Mouse (Mus musculus) myocyte (in vitro differentiated cells): ENCODE measurements around the gene Arl4a.

Experiments used
- CEBPB ChIP-seq: IDR thresholded peaks from 2 replicates; pipeline ENCODE4 v1.6.1; 2011; ENCODE audit warnings: mild to moderate bottlenecking, moderate library complexity; ENCODE audit not compliant: poor library complexity, insufficient read depth, severe bottlenecking
- E2F4 ChIP-seq: IDR thresholded peaks from one replicate; pipeline ENCODE4 v1.6.1; 2011; ENCODE audit warnings: mild to moderate bottlenecking, control low read depth, moderate library complexity; ENCODE audit not compliant: insufficient read depth
- MYOD1 ChIP-seq, 3 experiments: IDR thresholded peaks; one replicate each; pipeline ENCODE4 v1.6.1; 2011; ENCODE audit warnings: control low read depth in 2 of 3, low read depth in 2 of 3, mild to moderate bottlenecking in 2 of 3, moderate library complexity in 1 of 3; ENCODE audit not compliant: insufficient read length in 2 of 3, control insufficient read depth in 1 of 3
- POLR2A ChIP-seq: IDR thresholded peaks from one replicate; pipeline ENCODE4 v1.6.1; 2011; ENCODE audit warnings: low read depth, mild to moderate bottlenecking, control low read depth, moderate library complexity; ENCODE audit not compliant: insufficient read length
- REST ChIP-seq: IDR thresholded peaks from one replicate; pipeline ENCODE4 v1.6.1; 2011; ENCODE audit warnings: mild to moderate bottlenecking, control low read depth, moderate library complexity; ENCODE audit not compliant: insufficient read depth, insufficient read length
- TCF3 ChIP-seq: IDR thresholded peaks from one replicate; pipeline ENCODE4 v1.6.1; 2011; ENCODE audit warnings: low read depth, control low read depth; ENCODE audit not compliant: insufficient read length
- USF1 ChIP-seq: IDR thresholded peaks from one replicate; pipeline ENCODE4 v1.6.1; 2011; ENCODE audit warnings: low read depth, mild to moderate bottlenecking, control low read depth, moderate library complexity

DNA sequence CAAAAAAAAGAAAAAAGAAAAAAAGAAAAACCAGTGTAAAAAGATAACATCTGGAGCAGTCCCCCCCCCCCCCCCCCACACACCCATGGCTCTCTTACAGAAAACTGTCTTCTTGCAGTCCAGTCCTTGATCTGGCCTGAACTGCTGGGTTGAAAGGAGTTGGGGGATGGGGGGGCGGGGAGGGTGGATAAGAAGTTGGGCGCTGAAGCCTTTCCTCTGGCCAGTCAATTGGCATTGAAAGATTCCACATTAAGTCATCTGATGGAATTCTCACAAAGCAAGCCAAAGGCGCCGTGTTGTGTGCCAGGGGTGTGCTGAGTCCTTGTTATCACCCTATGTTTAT is 39.0 kb downstream of the Arl4a start:
- TF ChIP-seq POLR2A (no peak), TCF3 (no peak), USF1 (no peak), MYOD1 (IDR thresholded peaks at IDR 0.05; ENCODE audit: control insufficient read depth in 1 of 3, insufficient read length in 2 of 3, low read depth in 2 of 3) (no peak), REST (no peak), E2F4 (no peak), CEBPB (no peak)
